Mouse (Mus musculus) neural tube, embryonic 14.5 days (tissue): ENCODE data around the gene Col4a2. TPM values are rescaled to one million over a fixed set of nuclear protein-coding genes. Genes with fewer than 3 reads are reported as not detected.

Experiments used
- ATAC-seq: fragments of 200-750 bp; cut with Nextera tagmentation; 2 replicates; pipeline ENCODE4 v1.8.0; 2017; ENCODE audit warnings: low read depth, mild to moderate bottlenecking, moderate TSS enrichment, moderate library complexity
- H3K27ac ChIP-seq: fragments of 300-500 bp; sonication (generic); 2 replicates; pipeline ENCODE4 v1.5.1; 2014; ENCODE audit warnings: low read depth, mild to moderate bottlenecking, control low read depth, low read length, moderate library complexity, mixed read lengths
- H3K27me3 ChIP-seq: fragments of 300-500 bp; sonication (generic); 2 replicates; pipeline ENCODE4 v1.6.1; 2014; ENCODE audit warnings: low read length; ENCODE audit not compliant: control insufficient read depth, insufficient read depth
- H3K36me3 ChIP-seq: fragments of 300-500 bp; sonication (generic); 2 replicates; pipeline ENCODE4 v1.6.1; 2014; ENCODE audit warnings: low read length, mixed read lengths; ENCODE audit not compliant: control insufficient read depth, insufficient read depth
- H3K4me1 ChIP-seq: fragments of 300-500 bp; sonication (generic); 2 replicates; pipeline ENCODE4 v1.6.1; 2014; ENCODE audit warnings: low read length; ENCODE audit not compliant: control insufficient read depth, insufficient read depth
- H3K4me2 ChIP-seq: fragments of 300-500 bp; sonication (generic); 2 replicates; pipeline ENCODE4 v1.6.1; 2014; ENCODE audit warnings: mild to moderate bottlenecking, low read depth, low read length, control low read depth
- H3K4me3 ChIP-seq: fragments of 300-500 bp; sonication (generic); 2 replicates; pipeline ENCODE4 v1.5.1; 2014; ENCODE audit warnings: low read depth, low read length, control low read depth, mixed read lengths
- H3K9ac ChIP-seq: fragments of 300-500 bp; sonication (generic); replicated peaks from 2 replicates; pipeline ENCODE4 v1.6.1; 2014; ENCODE audit warnings: low read depth, mild to moderate bottlenecking, control low read depth, low read length, mixed read lengths
- H3K9me3 ChIP-seq: fragments of 300-500 bp; sonication (generic); 2 replicates; pipeline ENCODE4 v1.6.1; 2016; ENCODE audit warnings: low read length; ENCODE audit not compliant: control insufficient read depth
- WGBS: fragments of 180-500 bp; shearing (Covaris S2); extraction: QIAGEN DNeasy Blood & Tissue Kit; methylation state at CpG from one replicate; pipeline ENCODE4 v1.1.7; 2014; 5-methylcytosine and 5-hydroxymethylcytosine counted together
- polyA plus RNA-seq: library from polyadenylated mRNA; unstranded; fragments of >200 nt; fragmentation: Nextera tagmentation; extraction: Ambion mirVana; gene quantifications from 2 replicates; pipeline ENCODE4 v1.2.1, GENCODE M21; 2014

Gene Col4a2
- polyA plus RNA-seq, 1 experiment from 2014 or later = 11.8 TPM

DNA sequence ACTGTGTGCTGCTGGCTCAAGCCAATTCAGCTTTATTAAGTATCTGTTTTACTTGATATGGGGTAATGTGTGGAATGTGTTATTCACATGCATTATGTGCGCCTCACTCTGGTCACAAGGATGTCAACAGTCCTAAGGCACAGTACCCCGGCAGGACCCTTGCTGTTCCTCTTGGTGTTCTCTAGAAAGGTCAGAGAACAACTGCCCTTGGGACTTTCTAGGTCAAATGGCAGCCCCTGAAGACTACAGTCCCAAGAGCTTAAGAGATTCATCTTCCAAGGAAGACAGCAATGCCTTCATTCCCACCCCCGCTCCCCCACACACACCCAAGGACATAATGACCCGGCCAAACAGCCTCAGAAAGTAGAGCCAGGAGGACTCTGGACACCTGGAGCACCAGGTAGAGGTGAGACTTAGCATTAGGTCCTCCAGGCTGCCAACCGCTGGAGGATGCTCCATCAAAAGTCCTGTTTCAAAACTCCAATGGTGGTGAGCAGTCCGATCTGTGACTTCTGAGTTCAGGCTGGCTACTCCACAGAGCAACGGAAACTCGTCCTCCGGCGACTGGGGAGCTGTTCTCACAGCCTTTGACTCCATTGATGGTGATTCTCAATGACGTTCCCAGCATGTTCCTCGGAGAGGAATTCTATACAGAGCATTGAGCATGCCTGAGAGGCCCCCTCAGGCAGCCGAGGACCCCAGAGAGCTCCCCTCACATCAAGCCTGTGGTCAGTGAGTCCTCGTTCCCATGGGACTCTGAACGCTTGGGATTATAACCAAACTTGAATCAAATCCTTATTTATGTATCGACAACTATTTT, 65.0 kb downstream of the Col4a2 start:
- 0 out of 2 replicates have a peak, but pooled peaks cover 6% of the 10 kb centered on the region for H3K4me1 ChIP-seq
- 76% methylated on average over 16 of the region's 16 CpGs for WGBS
- no peak overlapping the region for H3K9ac ChIP-seq
- no peaks in the 10 kb centered on the region for H3K9me3 ChIP-seq
- no peak overlapping the region for H3K27ac ChIP-seq
- no peak for ATAC-seq
- no peaks in the 10 kb centered on the region for H3K36me3 ChIP-seq
- H3K27me3 ChIP-seq = no peaks in the 10 kb centered on the region
- no peak overlapping the region for H3K4me3 ChIP-seq
- no peak overlapping the region for H3K4me2 ChIP-seq

DNA sequence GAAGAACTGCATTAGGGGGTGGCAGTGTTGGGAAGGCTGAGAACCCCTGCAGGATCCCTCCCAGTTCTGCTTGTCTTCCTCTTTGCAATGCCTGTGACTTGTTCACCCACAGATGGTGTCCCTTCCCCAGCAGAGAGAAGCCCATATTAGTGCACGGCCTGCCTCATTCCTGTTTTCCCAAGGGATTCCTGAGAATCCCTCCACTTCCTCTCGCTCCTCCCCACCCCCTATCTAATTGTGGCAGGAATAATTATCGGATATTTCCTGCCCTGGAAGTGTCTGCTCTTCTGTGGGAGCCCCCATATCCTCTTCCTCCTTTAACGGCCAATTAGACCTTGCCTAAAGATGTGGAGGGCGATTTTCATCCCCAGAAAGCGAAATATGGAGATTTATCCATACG, 67.0 kb downstream of the Col4a2 start:
- ATAC-seq = no peak

DNA sequence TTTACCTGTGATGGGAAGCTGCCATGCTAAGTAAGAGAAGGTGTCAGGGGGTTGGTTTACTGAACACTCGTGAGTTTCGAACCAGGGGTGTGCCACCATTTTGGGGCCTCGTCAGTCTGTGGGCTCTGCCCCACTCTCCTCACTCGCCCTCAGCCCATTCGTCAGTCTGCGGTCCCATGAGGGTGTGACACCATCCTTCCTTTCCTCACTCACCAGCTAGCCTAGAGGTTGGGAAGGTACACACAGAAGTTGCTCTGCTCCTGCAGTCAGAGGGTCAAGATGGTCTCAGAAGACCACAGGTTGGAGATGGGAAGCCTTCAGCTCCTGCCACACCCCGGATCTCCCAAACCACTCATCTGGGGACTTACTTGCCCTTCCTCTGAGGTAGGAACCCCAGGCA, 68.9 kb downstream of the Col4a2 start:
- H3K4me2 ChIP-seq = no peak overlapping the region
- no peaks in the 10 kb centered on the region for H3K36me3 ChIP-seq
- ATAC-seq = no peak
- no peak overlapping the region for H3K4me3 ChIP-seq
- H3K27ac ChIP-seq = no peak overlapping the region
- H3K27me3 ChIP-seq = no peaks in the 10 kb centered on the region
- H3K9me3 ChIP-seq = no peaks in the 10 kb centered on the region
- no peak overlapping the region for H3K9ac ChIP-seq
- WGBS = 95% methylated on average over 7 of the region's 7 CpGs
- 0 out of 2 replicates have a peak, but pooled peaks cover 6% of the 10 kb centered on the region for H3K4me1 ChIP-seq

More for the DNA sequence above, 67.0 kb downstream of the Col4a2 start:
- Histone ChIP-seq H3K9me3 (no peaks in the 10 kb centered on the region), H3K27me3 (no peaks in the 10 kb centered on the region), H3K4me1 (0 out of 2 replicates have a peak, but pooled peaks cover 6% of the 10 kb centered on the region), H3K4me2 (no peak overlapping the region), H3K36me3 (no peaks in the 10 kb centered on the region), H3K27ac (no peak overlapping the region), H3K9ac (no peak overlapping the region), H3K4me3 (no peak overlapping the region)
- WGBS = 74% methylated on average over 7 of the region's 7 CpGs

DNA sequence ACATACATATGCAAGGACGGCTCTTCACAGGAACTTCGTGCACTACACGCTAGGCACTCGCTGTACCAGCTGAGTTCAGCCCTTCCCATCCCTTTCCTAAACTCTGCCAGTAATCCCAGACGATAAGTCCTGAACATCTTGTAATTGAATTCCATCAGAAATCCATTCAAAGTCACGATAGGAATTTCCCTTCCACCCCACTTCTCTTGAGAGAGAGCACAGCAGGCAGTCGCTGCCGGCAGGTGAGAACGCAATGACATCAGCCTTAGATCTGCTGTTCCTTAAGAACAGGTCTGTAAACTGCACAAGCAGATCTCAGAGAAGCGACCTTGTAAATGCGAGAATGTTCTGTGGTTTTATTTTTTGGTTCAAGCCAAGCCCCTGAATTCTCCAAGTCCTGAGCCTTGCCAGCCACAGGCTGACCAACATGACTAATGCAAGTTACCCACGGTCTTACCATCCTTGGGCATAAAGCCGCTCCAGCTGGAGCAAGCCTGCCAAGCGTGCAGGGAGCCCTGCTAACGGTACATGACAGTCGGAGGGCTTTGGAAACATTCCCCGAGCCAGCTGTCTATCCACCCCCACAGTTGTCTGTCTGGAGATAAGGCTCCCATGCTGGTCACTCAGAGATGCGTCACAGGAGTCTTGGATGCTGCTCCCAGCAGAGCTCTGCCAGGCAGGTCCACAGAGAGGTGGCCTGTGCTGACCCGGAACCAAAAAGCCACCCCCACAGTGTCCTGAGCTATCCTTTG, 69.6 kb downstream of the Col4a2 start:
- 51% methylated on average over 19 of the region's 19 CpGs for WGBS
- no peaks in the 10 kb centered on the region for H3K27me3 ChIP-seq
- no peak overlapping the region for H3K9ac ChIP-seq
- H3K36me3 ChIP-seq = no peaks in the 10 kb centered on the region
- ATAC-seq = no peak
- no peak overlapping the region for H3K4me2 ChIP-seq
- H3K4me1 ChIP-seq = 0 out of 2 replicates have a peak, but pooled peaks cover 6% of the 10 kb centered on the region
- H3K27ac ChIP-seq = peak overlapping the region; percentile 10; the same call in 1 of the 2 replicates
- H3K4me3 ChIP-seq = no peak overlapping the region
- H3K9me3 ChIP-seq = no peaks in the 10 kb centered on the region

DNA sequence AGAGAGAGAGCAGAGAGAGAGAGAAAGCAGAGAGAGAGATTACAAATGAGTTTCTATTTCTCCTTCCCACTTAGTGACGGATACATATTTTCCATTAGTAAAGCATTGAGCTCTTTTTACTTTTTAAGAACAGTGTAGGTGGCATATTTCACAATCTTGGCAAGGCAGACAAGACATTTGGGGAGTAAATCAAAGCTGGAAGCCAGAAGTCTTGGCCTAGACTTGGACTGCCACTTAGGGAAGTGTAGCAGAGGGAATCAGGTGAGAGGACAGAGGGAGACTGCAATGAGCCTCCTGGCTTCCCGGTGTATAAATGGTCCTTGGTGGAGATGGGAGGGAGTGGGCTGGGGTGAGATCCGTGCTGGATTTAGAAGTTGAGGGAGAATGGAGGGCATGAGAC, 70.3 kb downstream of the Col4a2 start:
- Histone ChIP-seq H3K27me3 (no peaks in the 10 kb centered on the region), H3K4me3 (no peak overlapping the region), H3K4me2 (no peak overlapping the region), H3K9ac (no peak overlapping the region), H3K9me3 (no peaks in the 10 kb centered on the region), H3K4me1 (0 out of 2 replicates have a peak, but pooled peaks cover 6% of the 10 kb centered on the region), H3K36me3 (no peaks in the 10 kb centered on the region), H3K27ac (no peak overlapping the region)
- 51% methylated on average over 3 of the region's 3 CpGs for WGBS
- ATAC-seq = no peak

DNA sequence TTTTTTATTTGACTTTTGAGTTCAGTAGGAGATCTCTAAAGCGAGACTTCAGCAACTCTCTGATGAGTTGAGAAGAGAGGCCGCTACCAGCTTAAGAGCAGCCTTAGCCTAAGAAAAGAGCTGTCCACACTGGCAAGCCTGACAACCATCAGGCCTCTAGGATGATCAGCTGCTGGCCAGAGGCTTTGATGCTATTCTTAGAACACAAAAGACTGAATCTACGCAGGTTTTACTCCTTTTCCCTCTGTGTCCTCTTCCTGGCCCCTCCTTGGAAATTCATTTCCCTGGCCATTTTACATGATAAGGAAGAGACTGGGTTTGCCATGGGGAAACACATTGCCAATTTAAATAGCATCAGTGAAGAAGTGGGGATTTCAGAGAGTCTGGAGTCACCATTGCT, 70.8 kb downstream of the Col4a2 start:
- ATAC-seq = no peak
- 0 out of 2 replicates have a peak, but pooled peaks cover 6% of the 10 kb centered on the region for H3K4me1 ChIP-seq
- no peaks in the 10 kb centered on the region for H3K27me3 ChIP-seq
- no peak overlapping the region for H3K27ac ChIP-seq
- no peaks in the 10 kb centered on the region for H3K36me3 ChIP-seq
- 60% methylated on average over 3 of the region's 3 CpGs for WGBS
- no peak overlapping the region for H3K4me3 ChIP-seq
- H3K9me3 ChIP-seq = no peaks in the 10 kb centered on the region
- H3K9ac ChIP-seq = no peak overlapping the region
- no peak overlapping the region for H3K4me2 ChIP-seq

DNA sequence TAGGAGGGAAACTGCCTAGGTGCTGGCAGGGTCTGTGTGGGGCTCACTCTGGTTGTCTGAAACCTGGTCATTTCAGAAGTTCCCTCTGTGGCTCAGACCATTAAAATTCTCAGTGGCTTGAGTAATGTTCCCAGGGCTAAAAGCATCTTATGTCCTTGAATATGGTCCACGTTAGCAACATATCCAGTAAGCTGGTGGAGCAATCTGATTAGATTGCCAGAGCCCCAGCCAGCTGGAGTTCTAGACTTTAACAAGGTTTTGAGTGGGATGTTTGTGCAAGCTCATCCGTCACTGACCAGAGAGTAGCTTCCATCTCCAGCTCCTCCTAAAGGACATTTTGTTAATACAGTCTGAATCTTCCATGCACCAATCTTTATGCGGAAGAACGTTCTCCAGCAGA, 72.2 kb downstream of the Col4a2 start:
- H3K4me2 ChIP-seq = no peak overlapping the region
- 0 out of 2 replicates have a peak, but pooled peaks cover 6% of the 10 kb centered on the region for H3K4me1 ChIP-seq
- H3K27me3 ChIP-seq = no peaks in the 10 kb centered on the region
- WGBS = 83% methylated on average over 4 of the region's 4 CpGs
- H3K27ac ChIP-seq = no peak overlapping the region
- H3K4me3 ChIP-seq = no peak overlapping the region
- H3K9me3 ChIP-seq = no peaks in the 10 kb centered on the region
- no peaks in the 10 kb centered on the region for H3K36me3 ChIP-seq
- no peak for ATAC-seq
- no peak overlapping the region for H3K9ac ChIP-seq

DNA sequence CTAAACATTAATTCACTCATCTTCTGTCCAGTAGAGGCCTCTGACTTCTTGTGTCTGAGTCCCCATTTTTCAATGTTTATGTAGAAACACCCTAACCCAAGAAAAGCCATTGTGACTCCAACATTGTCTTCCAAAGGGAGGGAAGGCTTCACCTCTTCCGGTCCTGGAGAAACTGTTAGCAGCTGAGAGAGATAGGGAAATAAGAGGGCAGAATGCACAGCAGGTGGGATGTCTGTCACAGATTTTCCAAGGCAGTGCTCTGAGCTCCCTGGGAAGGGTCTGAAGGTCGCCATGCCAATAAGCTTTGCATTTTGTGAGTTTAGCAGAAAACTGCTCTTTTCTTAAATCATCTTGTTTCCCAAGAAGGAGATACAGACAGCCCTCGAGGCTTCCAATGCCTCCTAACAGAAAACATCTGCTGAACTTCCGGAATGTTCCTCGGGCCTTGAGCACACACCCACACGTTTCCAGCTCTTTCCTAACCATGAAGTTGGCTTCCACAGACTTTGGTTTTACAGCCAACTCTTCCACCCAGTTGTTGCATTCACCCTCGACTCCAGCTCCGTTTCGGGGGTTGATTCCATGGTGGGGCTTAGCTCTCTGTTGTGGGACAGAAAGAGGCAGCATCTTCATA, 72.8 kb downstream of the Col4a2 start:
- H3K36me3 ChIP-seq = no peaks in the 10 kb centered on the region
- no peaks in the 10 kb centered on the region for H3K27me3 ChIP-seq
- H3K4me3 ChIP-seq = no peak overlapping the region
- 0 out of 2 replicates have a peak, but pooled peaks cover 6% of the 10 kb centered on the region for H3K4me1 ChIP-seq
- ATAC-seq = no peak
- no peaks in the 10 kb centered on the region for H3K9me3 ChIP-seq
- 61% methylated on average over 9 of the region's 9 CpGs for WGBS
- H3K4me2 ChIP-seq = no peak overlapping the region
- no peak overlapping the region for H3K27ac ChIP-seq
- H3K9ac ChIP-seq = no peak overlapping the region
